Mouse (Mus musculus) cerebellum, adult (tissue): ENCODE data around the gene Sbf1.
A peak's percentile ranks its signal among the peaks of the same experiment; 100 is the strongest.

Source experiments
- ATAC-seq: cut with Nextera tagmentation; 2 replicates; pipeline ENCODE4 v1.9.2; 2017; ENCODE audit warnings: mild to moderate bottlenecking, moderate library complexity, mixed read lengths; ENCODE audit not compliant: insufficient number of reproducible peaks, low FRiP score, low TSS enrichment

The Sbf1 gene

DNA sequence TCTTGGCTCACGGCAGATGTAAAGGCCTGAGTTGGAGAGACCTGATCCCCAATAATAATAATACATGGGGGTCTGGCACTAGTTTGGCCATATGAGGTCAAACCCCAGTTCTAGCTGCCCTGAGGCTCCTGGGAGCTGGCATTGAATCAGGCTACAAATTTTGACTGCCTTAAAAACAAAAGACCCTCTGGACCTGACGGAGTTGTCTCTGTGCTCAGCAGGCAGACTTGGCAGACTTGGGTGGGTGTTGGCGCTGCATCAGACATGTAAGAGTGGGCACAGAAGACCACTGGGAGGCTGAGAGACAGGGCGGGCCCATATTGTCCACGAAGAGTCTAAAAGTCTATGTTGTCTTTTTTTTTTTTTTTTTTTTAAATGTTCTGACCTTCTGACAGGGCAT is 28.5 kb downstream of the Sbf1 start:
- ATAC-seq: no peak

DNA sequence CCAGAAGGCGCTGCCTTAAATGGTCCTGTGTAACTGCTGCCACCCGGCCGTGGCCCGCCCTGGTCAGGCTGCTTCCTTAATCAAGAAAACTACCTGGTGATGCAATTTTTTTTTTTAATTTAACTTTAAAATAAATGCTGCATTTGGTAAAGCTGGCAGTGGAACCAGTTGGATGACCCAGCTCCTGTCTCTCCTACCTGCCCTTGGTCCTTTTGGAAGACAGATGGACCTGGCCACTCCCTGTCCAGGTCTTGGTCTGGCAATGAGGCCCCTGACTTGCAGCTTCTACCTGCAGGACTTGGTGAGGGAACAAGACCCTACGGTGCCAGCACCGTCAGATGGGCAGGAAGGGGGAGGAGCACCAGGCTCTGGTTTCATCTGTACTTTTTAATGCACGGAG is 29.0 kb downstream of the Sbf1 start:
- no peak for ATAC-seq

DNA sequence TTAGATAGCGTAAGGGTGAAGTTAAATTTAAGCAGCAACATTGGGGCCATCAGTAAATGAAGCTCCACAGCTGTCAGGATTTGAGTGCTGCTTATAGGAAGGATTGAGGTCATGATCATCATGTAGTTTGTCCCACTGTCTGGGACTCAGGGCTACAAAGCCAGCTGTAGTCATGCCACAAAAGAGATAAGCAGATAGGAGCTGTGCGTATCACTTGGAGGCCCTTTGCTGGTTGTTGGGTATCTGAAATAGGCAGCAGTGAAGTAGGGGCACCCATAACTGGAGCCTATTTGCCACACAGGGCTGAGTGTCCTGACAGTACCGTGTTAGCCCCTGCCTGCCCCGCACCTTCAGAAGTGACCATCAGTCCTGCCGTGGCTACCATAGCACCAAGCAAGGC is 29.6 kb downstream of the Sbf1 start:
- no peak for ATAC-seq

DNA sequence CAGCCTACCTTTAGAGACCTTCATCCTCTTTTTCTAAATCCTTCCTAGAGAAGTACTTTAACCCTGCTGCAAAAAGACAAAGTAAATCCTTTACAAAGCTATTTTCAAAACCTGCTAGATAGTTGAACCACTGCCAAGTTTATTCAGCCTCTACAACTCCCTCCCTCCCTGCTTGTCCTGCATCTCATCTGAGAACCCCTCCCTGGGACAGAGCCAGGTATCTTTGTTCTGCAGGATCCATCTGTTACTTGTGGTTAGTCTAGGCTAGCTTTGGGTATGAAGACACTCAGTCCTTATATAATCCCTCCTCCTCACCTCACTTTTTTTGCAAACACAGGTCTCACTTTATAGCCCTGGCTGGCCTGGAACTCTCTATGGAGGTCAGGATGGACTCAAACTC is 30.1 kb downstream of the Sbf1 start:
- no peak for ATAC-seq

DNA sequence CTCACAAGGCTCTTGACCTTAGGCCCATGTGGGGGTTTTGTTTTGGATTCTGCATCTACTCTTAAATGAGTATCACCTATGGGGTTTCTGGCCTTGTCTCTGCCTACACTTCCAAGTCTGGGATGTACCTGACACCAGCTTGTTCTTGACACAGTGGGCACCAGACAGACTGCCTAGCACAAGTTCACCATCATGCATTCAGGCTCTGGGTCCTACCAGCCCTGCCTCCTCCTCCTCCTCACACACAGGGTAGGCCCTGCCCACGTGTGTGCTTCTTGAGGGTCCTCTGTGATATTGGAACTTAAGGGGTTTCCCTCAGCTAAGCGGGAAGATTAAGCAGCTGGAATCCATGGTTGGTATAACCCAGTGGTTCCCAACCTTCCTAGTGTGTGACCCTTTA is 31.0 kb downstream of the Sbf1 start:
- no peak for ATAC-seq

DNA sequence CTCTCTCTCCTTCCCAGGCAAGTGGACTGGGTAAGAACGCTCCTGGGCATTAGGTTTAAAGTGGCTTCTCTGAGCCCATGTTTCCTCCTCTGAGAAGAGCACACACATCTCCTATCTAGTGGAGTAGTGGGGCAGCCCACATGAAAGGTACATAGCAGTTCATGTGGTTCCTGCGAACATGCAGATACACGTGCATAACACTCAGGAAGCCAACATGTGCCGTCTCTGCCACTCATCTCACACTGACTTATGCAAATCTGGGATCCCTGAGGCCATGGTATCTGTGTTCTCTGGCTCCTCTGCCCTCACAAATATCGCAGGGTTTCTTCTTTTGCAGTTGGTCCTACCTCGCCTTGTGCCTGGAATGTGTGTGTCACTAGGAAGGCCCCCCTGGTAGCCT is 32.6 kb downstream of the Sbf1 start:
- ATAC-seq: no peak

DNA sequence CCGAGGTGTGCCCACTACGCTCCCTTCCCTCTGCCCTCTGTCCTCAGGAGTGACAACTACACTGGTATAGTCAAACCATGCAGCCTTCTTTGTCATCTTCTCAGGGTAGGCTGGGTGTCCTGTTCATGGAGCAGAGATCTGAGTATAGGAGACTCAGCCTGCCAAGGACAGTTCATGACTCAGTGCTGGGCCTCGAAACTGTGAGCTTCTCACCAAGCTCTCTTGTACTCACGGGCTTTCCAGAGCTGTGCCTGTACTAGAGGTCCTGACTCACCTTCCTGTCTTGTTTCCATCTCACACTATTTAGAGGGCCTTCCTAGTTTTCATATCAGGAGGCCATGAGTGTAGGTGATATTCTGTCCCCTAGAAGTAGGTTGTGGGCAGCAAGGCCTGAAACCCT is 37.7 kb downstream of the Sbf1 start:
- no peak for ATAC-seq

DNA sequence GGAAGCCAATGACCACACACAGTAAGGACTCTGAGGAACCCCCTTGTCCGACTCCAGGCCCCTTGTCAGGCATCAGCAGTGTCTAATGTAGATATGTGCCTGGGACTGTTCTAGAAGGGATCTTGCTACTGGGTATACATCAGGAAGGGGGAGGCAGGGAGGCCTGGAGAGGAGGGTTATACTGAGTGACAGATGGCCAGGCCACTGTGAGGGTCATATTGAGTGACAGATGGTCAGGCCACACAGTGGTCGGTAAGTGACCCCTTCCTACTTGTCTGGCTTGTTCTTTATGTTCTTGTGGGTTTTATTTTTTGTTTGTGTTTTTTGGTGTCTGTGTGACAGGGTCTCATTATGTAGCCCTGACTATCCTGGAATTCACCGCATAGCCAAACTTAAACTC is 39.6 kb downstream of the Sbf1 start:
- 0 out of 2 replicates have a peak, but pooled peaks have one; percentile 32 for ATAC-seq

DNA sequence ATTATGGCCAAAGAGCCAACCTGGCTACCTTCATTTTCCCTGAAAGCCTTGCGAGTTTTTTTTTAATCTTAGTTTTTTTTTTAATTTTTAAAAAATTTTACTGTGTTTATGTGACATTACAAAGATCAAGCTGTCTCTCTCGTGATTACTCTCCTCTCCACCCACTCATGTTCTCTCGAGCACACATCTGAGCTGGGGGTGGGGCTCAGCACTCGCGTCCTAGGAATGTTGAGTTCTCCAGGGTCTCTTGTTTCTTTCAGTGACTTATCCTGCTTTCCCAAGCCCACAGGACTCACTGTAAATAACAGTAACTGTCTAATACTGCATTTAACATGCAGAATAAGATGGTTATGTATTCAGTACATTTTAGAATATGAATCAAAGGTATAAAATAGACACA is 50.6 kb downstream of the Sbf1 start:
- ATAC-seq: no peak

DNA sequence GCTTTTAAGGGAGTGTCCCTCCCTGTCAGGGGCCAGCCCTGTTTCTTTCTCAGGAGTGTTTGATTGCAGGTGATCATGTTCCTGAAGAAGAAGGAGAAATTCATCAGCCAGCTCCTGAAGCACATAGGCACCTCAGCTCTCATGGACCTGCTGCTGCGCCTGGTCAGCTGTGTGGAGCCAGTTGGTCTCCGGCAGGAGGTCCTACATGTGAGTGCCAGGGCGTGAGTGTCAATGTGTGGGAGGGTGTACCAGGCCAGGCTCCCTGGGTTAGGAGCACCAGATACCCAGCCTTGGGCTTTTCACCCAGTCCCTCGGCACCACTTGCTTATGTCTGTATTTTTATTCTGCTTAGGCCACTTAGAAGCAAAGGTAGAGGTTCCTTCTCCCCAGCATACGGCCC is 56.1 kb downstream of the Sbf1 start:
- ATAC-seq: peak; percentile 75; the same call in 1 of the 2 replicates

DNA sequence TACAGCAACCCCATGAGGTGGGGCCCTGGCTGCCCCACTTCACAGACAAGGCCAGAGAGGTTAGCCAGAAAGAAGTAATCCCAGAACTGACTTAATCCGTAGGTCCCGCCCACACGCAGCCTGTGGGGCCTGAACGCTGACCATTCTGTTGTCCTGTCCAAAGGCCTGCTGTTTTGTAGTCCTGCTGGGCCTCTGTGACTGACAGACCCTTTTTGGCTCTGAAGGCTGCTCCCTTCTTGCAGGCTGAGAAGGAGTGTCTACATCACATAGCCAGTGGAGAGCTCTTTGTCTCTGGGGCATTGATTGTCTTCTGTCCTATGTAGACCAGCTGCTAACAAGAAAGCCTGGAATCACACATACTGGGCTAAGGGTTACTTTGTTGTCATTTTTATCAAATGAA is 59.8 kb downstream of the Sbf1 start:
- ATAC-seq: no peak

DNA sequence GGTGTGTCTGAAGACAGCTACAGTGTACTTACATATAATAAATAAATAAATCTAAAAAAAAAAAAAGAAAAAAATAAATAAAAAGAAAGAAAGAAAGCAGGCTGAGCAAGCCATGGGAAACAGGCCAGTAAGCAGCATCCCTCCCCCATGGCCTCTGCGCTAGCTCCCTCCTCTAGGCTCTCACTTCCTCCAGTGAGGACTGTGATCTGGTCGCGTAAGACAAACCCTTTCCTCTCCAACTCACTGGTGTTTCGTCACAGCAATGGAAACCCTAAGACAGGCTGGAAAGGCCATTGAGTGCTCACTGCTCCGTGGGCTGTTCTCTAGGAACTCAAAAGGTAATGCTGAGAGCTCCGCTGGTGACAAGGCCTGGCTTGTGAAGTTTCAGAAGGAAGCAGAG is 66.0 kb downstream of the Sbf1 start:
- ATAC-seq: no peak

DNA sequence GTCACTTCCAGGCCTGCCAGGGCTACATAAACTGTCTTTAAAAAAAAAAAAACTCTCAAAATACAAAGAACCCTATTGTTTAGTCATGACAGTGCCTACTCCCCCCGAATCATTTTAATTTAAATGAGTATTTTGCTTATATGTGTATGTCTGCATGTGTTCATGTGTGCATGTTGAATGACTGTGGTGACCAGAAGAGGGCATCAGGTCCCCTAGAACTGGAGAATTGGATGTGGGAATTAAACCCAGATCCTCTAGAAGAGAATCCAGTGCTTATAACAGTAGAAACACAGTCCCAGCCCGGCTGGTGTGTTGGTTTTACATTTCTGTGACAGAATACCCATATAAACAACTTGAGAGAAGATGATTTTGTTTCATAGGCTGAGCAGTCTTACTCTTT is 74.1 kb downstream of the Sbf1 start:
- no peak for ATAC-seq

DNA sequence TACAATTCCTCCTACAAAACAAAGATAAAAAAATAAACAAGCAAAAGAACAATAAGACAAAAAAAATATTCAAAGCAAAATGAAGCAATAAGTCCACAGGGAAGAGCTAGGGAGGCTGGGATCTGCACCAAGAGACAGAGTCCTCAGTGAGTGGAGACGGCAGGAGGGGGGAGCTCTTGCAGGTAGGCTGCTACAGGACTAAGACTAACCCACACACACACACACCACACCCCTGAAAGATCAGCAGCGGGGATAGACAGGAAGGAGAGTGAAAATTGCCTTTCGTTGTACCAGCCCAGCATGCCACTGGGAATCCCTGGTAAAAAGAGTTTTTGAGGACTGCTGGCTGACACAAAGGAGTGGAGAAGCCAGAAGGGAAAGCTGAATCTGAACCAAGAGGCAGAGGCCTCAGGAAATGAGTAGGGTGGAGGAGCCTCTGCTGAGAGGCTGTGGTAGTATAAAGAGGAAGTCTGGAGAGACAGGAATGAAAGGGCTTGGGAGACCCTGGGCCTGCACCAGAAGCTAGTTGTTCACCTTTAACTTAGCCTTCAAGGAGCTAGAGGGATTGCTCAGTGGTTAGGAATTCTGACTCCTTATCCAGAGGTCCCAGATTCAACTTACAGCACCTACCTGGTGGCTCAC is 75.2 kb downstream of the Sbf1 start:
- ATAC-seq: no peak
